Mouse (Mus musculus) hematopoietic stem cell, adult 5-6 weeks (primary cell): ENCODE data around the gene Mfap1a. TPM values are rescaled to one million over a fixed set of nuclear protein-coding genes. Genes with fewer than 3 reads are reported as not detected.
"Not testable (repeated sequence)": the region's sequence is repeated elsewhere in the genome, so short reads cannot be mapped to it uniquely, and the experiment has no call there.

Experiments
- ATAC-seq, 2 experiments: fragments of 125-278 bp in 1 of 2; replicated peaks in 1 of 2; 2 replicates each; pipeline ENCODE4 v1.8.0; 2016 to 2017; ENCODE audit warnings: inconsistent platforms in 2 of 2, mild to moderate bottlenecking in 2 of 2, moderate number of reproducible peaks in 2 of 2, low read depth in 1 of 2, moderate TSS enrichment in 1 of 2; ENCODE audit not compliant: low FRiP score in 2 of 2, poor library complexity in 2 of 2, severe bottlenecking in 2 of 2, insufficient read depth in 1 of 2, low TSS enrichment in 1 of 2
- total RNA-seq: library from RNA; stranded (forward); fragments of 172-1452, 232-1000 nt; gene quantifications from 2 replicates; pipeline ENCODE4 v1.2.3, GENCODE M21; 2017

The Mfap1a gene
- total RNA-seq, result 45.4 and 50.7 TPM in 2 replicates

- ATAC-seq, result peak; percentile 95 to 96
Observed at GRCm38 (mm10) chr2:121505942-121506882, at the start of gene Mfap1a, which contains the start of gene Wdr76. Gene Mfap1a, minus strand, starts transcription at chr2:121506665. Gene Wdr76, plus strand, starts transcription at chr2:121506723.

- ATAC-seq, result no peak
Observed at GRCm38 (mm10) chr2:121551271-121551670, 44.8 kb upstream of the Mfap1a start.

DNA sequence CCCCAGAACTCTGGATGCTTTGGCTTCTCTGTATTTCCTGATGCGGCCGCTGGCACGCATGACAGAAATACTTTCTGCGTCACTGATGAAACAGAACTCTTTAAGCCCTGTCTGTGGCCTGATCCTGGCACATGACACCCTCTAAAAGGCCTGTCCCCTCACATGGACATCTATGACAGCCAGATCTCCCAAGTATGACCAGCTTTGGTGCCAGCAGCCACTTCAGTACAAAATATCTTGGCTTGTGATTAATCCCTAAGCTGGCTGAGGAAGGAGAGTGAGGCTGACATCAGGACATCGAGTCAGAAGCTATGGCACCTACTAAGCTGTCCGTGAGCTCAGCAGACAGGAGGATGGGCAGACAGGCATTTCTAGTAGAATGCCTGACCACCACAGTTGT is 43.2 kb upstream of the Mfap1a start:
- ATAC-seq, result no peak

DNA sequence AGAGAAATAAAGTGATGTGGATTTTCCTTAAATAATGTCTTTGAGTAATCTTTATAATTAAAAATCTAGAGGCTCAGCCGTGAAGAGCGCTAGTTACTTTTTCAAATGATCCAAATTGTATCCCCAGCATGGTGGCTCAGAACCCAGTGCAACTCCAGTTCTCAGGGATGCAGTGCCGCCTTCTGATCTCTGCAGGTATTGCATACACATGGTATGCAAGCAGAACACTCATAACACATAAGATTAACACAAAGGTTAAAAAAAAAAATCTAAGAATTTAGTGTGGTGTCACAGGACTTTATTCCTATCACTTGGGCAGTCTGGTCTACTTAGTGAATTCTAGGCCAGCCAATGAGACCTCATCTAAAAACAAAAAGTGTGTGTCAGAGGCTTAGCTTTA is 38.4 kb upstream of the Mfap1a start:
- no peak for ATAC-seq

DNA sequence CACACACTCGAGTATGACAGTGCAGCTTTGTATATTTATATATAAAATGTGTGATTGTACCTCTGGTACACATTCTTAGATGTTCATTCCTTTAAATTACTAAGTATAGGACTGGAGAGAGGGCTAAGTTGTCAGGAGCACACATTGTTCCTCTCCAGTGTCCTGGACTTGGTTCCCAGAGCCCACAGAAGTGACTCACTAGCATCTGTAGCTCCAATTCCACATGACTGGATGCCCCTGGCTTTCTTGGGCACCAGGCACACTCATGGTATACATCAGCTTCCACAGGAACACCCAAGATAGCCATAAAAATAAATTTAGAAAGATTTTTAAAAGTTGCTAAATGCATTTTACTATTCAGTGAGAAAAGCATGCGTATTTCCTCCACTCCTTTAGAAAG is 18.6 kb upstream of the Mfap1a start:
- no peak for ATAC-seq

DNA sequence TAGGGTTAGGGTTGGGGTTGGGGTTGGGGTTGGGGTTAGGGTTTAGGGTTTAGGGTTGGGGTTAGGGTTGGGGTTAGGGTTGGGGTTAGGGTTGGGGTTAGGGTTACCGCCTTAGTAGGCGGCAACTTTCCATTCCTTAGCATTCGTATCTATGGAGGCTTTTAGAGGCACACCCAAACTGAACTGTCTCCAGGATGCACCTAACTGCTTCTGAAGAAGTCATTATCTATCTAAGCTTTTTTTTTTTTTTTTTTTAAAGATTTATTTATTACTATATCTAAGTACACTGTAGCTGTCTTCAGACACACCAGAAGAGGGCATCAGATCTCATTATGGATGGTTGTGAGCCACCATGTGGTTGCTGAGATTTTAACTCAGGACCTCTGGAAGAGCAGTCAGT is 16.4 kb upstream of the Mfap1a start:
- not testable (repeated sequence) for ATAC-seq

DNA sequence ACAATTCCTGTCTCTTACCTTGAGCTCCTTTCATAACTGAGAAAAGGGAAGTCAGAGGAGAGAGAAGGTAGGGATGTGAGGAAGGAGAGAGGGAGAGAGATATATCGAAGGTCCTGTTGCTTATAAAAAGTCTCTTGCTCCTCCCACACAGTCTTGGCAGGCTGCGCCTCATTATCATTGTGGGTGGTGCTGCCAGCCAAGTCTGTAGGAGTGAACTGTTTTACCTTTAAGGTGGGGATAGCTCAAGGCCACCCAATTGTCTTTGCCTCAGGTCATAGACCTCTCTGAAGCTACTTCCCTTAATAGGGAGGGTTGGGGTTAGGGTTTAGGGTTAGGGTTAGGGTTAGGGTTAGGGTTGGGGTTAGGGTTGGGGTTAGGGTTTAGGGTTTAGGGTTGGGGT is 15.5 kb upstream of the Mfap1a start:
- ATAC-seq, result no peak

DNA sequence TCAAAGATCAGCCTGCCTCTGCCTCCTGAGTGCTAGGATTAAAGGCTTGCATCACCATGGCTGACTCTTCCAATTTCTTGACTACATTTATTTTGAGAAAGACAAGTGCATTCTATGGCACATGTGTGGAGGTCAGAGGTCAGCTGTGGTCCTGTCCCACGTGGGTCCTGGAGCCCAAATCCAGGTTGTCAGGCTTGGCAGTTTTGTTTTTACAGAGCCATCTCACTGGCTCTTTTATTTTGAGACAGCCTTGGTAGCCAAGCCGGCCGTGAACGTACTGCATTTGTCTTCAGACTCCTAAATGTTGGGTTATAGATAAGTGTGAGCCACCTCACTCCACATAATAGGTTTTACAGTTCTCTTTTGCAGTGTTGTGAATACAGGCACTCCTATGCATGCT is 12.2 kb upstream of the Mfap1a start:
- not testable (repeated sequence) for ATAC-seq

DNA sequence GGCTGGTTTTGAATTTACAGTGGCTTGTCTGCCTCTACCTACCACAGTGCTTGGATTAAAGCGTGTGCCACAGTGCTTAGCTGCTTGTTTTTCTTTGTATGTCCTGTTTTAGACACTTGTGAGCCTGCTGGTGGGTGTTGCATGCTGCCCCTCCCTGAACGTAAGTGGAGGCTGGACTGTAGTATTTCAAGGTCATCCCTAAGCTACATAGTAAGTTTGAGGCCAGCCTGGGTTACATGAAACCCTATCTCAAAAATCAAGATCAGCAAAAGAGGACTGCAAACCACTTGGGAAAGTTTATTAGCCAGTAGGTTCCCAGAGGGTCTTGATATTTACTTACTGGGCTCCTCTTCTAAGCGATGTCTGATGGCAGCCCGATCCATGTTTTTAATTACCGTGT is 11.6 kb upstream of the Mfap1a start:
- no peak for ATAC-seq

DNA sequence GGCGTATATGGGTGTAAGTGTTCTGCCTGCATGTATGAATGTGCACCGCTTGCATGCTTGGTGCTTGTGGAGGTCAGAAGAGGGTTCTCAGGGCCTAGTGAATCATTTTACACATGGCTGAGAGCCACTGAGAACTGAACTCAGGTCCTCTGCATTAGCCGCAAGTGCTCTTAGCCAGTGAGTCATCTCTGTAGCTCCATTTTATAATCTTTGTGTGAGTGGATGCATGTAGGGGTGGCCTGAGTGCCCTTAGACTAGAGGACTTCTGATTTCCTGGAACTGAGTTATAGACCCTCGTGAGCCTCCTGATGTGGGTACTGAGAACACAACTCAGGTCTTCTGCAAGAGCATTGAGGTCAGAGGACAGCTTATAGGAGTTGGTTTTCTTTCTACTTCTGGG is 7.7 kb upstream of the Mfap1a start:
- ATAC-seq, result no peak

GRCm38 (mm10) chr2:121512991-121513765 is 6.7 kb upstream of the Mfap1a start:
- not testable (repeated sequence) for ATAC-seq

DNA sequence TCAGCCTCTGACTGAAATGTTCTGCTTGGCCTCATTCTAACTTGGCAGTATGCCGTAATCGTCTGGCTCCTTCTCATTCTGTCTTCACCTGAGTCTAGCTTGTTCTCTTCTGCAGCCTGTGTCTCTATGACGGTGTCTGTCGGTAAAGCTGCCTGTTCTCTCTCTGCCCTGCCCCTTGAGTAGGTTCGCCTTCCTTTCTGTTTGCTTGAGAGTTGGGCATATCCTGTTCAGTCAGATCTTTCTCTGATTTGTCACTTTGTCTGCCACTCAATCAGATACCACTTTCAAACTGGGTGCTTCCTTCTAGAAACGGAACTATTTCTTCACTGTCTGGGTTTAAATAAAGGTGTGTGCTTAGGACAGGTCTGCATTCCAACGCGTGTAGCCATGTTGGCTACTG is 4.9 kb upstream of the Mfap1a start:
- no peak for ATAC-seq

DNA sequence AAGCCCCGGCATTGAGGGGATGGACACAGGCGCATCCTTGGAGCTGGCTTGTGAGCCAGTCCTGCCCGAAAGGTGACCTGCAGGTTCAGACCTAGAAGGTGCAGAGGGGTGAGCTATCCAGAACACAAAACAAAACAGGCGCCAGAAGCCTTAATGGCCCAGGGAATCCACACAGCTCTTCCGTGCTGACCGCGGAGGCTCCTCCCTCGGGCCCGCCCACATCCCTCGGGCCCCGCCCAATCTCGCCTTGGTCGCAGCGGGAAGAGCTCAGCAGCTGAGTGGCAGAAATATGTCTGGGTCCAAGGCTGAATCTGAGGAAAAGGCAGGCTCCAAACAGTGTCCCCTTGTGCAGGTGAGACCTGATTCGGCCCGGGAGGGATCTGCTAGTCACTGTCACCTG is 3.1 kb upstream of the Mfap1a start:
- no peak for ATAC-seq

DNA sequence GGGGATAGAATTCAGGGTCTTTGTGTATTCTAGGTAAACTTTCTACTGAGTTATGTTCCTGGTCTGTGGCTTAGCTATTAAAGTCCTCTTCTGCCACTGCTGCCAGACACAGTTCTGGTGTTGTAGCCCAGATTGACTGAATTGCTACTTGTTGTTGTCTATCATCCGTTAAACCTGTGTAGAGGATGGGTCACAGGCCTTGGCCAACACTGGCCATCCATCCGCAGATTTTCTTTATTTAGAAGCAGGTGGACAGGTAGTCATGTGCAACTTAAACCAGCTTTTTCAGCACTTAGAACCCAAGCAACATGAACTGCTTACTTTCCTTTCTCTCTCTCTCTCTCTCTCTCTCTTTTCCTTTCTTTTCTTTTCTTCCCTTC is 1.5 kb upstream of the Mfap1a start:
- ATAC-seq, result no peak

GRCm38 (mm10) chr2:121507173-121507950 is 897 bp upstream of the Mfap1a start:
- ATAC-seq, result no peak

DNA sequence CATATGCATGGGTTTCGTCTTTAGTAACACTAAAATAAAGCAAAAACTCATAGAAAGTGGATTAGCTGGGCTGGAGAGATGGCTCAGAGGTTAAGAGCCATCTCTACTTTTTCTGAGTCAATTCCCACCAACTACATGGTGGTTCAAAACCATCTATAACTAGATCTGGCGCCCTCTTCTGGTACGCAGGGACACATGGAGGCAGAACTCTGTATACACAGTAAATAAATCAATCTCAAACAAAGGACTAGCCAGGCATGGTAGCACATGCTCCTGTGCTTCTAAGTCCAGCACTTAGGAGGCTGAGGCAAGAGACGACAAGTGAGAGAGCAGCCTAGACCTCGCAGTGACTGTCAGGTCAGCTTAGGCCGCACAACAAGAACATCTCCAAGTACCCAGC is 4.9 kb downstream of the Mfap1a start:
- ATAC-seq, result peak in 1 of 2 experiments; percentile 39; a peak in 1 of 4 replicates

DNA sequence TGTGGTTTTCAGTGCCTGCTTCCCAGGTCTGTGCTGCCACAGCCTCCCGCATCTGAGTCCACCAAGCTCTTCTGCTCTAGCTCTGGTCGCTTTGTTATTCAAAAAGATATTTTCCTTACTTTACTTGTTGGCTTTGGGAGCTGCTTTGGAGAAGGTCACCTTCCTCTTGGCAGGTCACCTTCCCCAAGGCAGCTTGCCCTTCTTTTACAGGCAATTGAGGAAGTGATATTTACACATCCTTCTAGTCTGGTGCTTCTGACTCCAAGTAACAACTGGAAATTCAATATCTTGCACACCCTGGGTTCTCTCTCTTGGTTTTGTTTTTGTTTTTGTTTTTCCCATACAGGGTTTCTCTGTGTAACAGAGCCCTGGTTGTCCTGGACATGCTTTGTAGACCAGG is 22.1 kb downstream of the Mfap1a start:
- not testable (repeated sequence) for ATAC-seq

DNA sequence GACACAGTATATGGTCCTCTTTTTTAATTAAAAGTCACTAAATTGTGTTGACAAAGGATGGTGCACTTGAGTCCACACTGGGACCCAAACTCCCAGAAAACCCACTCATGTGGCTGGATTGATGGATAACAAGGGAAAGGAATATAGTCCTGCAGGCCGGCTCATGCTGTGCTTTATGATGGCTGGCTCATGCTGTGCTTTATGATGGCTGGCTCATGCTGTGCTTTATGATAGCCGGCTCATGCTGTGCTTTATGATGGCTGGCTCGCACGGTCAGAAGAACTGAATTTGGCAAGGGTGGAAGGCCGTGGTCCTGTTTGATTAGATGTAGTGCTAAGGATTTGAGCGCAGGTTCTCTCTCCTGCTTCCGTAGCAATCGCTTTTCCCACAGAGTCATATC is 22.9 kb downstream of the Mfap1a start:
- no peak for ATAC-seq
